In genomic region chr6:76780168-76780567, GRCm38 (mm10) we compare ENCODE assay signal across 16 mouse cellular contexts.
"Had no signal": no experiment of that assay in that cellular context is flagged by ENCODE, and none has a peak within 500 bp of the region (broad histone marks: within the 10 kb centered on the region; RNA-seq: fewer than 3 reads in every experiment).

No protein-coding gene starts in this region.

- DNase-seq: kidney, postnatal 36 days; layer of hippocampus, adult 9-11 months; layer of hippocampus, postnatal 36 days; lung, embryonic 14.5 days; lung, postnatal 10 days; lung, postnatal 4 days; midbrain, embryonic 14.5 days; right cerebral cortex, adult 18-20 months; right cerebral cortex, postnatal 25 days; thymus, postnatal 4 days had no signal

- ATAC-seq: liver, embryonic 12.5 days had no signal

- H3K27ac ChIP-seq: limb, embryonic 15.5 days; liver, embryonic 12.5 days; midbrain, embryonic 10.5 days; neural tube, embryonic 15.5 days; stomach, postnatal 0 days had no signal

- H3K4me3 ChIP-seq: limb, embryonic 15.5 days; liver, embryonic 12.5 days; midbrain, embryonic 10.5 days; myocyte; neural tube, embryonic 15.5 days had no signal

- H3K4me1 ChIP-seq: limb, embryonic 15.5 days; liver, embryonic 12.5 days; midbrain, embryonic 10.5 days; neural tube, embryonic 15.5 days had no signal

- H3K9ac ChIP-seq: limb, embryonic 15.5 days; liver, embryonic 12.5 days; lung, embryonic 14.5 days; neural tube, embryonic 15.5 days had no signal

- H3K27me3 ChIP-seq: limb, embryonic 15.5 days; liver, embryonic 12.5 days; neural tube, embryonic 15.5 days had no signal

- H3K36me3 ChIP-seq: limb, embryonic 15.5 days; liver, embryonic 12.5 days; midbrain, embryonic 10.5 days; neural tube, embryonic 15.5 days had no signal
